Mouse (Mus musculus): ENCODE data around the gene Vps45. TPM values are rescaled to one million over a fixed set of nuclear protein-coding genes. Genes with fewer than 3 reads are reported as not detected.

The Vps45 gene
- polyA plus RNA-seq (2017; shearing (Covaris generic)), result 10 to 100 TPM; 21.2 to 23.9 (median 23.9) TPM

DNA sequence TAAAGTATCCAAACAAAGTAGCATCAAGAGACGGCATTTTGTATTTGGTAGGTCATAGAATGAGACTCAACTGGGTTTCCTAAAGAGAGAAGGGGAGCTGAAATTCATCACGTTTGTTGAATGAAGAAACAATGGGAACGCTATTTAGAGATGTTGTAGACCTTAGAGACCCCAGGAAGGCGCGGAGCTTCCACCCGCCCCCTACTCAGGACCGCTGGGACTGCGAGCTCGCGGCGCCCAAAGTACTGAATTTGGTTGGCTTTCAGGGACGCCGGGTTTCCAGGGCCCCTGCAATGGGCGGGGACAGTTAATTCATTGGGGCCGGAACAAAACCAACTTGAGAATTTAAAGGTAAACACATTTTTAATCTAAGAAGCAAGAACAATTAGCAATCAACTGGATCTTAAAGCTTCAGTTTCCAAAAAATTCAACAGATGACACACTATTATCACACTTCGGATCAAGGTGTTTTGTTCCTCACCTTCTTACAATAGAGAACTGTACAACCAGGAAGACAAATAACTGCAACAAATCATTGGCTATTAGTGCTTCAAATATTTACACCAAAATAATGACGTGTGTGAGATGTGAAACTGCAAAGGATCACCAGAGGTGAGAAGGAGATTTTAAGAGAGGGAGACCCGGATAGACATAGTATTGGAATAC lies at the start of gene Vps45:
Vps45 (minus strand) TSS at position 236 of the 666 bp plus-strand sequence.
- peak; percentile 84 for ATAC-seq

DNA sequence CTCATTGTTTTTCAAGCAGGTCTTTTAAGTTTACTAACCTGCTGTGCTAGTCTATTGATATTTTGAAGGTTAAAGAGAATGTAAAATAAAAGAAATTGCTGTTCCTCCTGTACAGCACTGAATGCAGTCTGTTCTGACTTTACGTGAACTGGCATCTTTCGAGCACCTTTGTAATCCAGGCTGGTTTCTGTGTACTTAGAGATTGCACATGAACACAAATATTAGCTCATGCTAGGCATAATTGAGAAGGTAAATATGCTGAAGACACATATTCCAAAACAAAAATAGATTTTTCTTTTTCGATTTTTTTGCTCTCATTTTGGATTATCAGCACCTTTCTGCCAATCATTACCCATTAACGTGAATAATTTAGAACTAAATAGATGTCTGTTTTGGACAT lies 47.9 kb upstream of the Vps45 start:
- ATAC-seq, result no peak

DNA sequence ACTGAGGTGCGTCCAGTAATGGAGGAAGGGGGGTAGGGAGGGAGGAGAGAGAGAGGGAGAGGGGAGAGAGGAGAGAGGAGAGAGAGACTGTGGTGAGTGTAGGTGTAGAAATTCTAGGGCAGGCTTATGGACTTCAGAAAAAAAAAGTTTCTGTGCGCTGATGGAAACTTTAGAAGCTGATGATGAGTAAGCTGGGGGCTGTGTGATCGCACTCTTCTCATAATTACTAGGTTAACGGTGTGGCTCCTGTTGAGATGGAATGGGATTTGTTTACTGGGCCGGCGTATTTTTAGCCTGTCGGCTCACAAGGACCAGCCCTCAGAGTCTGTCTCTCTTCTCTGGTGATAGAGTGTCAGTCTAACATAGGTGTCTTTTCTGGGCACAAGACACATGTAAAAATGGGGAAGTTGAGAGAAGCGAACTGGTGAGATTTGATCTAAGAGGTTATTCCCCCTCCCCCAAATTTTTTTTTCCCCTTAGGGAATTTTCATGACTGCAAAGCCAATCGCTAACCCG lies 47.0 kb upstream of the Vps45 start:
- ATAC-seq, result peak; percentile 56

DNA sequence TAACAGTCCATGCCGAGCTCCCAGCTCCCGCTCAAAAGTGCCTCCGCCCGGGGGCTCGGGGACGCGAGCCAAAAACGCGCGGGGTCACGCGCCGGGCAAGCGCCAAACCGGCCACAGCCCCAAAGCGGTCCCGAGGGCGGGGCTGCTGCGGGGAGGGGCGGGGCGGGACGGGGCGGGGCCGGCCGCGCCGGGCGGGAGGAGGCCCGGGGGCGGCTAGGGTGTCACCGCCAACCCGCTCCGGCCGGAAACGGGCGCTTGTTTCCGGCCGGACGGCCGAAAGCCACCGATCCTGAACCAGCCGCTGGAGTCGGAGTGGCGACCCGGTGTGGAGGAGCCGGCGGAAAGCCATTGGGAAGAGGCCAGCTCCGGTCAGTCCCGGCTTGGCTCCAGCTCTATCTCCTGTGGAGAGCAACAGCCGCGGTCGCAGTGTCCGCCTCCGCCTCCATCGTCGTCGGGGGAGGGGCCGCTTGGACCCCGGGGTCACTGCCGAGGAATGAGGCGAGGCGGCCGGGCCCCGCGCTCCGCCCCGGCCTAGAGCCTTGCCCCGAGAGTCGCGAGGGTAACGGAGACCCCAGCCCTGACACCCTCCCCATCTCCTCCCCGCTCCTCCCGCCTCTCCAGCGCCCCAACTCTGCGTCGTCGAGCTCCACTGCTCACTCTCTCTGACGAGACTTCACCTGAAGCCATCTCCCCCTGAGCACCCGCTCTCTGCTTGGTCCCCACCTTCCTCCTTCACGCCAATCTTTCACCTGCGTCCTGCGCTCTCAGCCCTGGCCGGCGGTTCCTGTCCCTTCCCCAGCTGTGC lies 46.2 kb upstream of the Vps45 start, which contains the start of gene Otud7b:
Otud7b (plus strand) TSS at position 267 of the 805 bp plus-strand sequence.
- peak; percentile 52 for ATAC-seq

DNA sequence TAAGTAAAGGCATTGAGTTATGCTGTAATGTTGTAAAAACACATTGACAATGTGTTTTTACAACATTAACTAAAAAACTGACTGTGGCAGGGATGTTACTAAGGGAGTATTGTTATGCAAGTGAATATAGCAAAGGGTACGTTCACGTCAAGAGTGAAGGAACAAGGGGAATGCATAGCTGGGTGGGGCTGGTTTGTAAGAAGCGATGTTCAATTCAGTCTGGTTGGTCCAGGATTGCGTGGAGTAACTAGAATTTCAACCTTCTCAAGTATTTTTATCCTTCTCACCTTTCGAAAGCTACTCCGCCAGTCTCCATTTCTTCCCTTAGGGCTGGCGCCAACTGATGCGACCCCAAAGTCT lies 45.6 kb upstream of the Vps45 start:
- peak; percentile 8 for ATAC-seq

DNA sequence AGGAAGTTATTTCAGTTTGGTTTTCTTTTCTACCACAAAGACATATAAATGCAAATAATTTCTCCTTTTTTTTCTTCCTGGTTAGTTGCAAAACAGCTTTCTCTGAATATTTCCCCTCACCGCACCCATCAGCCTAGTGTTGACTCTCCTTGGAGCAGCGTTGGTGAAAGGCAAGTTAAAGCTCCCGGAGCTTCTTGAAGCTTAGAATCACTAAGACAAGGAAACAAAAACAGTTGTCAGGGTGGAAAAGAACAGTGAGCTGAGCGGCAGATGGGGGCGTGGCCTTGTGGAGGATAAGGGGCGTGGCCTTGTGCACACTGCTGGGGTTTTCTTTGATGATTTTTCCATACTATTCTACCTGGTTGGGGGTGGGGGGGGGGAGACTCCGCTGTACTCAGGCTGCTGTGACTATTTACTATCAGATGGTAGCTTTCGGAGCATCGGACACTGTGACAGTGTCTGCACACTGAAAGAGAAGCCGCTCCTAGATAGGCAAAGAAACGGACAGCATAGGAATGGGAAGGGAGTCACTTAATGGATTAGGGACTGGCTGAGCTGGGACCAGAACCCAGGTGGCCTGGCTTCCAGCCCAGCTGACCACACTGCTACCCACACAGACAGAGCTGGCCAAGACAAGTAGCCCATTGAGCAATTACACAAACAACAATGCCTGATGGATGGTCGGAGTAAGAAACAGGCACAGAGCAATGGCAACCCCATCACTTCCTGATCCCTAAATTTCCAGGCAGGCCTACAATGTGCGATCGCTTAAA lies 44.0 kb upstream of the Vps45 start:
- ATAC-seq, result peak; percentile 51

DNA sequence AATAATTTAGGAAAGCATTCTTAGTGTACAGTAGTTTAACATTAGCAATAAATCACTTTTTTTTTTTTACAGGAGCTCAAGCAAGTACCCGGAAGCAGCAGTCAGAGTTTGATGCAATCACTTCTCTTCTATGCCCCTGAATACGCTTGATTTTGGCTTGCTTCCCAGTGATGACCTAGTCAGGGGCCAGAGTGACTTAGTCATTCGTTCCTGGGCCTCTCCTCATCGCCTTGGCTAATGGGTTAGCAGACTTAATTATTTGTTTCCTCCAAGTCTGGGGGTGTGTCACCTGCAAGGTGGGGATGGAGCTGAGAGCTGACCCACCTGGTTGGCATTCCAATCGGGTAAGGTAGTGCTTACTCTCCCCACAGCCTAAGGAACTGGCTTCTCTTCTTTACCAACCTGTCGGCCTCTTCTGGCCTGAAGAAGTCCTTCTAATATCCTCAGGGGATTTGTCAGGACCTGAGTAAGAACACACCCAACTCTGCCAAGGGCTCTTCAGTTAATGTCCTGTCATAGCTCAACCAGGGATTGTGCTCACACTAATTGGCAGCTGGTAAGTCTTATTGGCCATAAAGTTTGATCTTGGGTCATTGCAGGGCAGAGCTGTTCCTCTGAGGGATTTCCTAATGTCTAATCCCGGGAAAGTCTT lies 40.5 kb upstream of the Vps45 start:
- no peak for ATAC-seq

DNA sequence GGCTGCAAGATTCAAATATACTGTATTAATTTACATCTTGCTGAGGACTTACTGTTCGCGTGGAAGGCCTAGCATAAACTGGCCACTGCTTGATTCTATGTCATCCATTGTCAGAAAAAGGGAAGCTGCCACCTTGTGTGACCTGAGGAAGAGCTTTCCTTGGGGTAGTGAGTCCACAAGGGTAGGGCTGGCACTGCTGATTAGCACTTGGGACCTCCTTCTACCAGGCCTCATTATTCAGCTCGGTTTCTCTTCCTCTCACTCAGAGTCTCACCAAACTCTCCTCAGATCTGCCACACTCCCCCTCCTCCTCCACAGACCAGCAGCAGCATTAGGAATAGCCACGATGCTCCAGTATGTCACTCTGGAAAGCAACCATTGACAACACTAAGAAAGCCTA lies 39.9 kb upstream of the Vps45 start:
- ATAC-seq, result no peak

DNA sequence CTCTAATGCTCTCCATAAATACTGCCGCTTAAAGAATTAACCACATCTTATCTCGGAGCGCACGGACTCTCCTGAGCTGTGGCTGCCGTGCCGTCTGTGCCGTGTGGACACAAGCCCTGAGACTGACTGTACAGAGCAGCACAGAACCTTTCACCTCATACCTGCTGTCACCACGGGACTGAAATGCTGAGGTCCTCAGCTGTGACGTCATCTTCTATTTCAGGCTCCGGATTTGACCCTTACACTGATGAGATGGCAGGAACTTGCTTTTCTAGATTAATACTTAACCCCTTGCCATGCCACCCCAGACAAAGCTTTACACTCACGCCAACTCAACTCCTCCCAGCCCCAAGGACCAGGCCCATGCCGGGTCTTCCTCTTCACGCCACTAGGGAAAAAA lies 35.9 kb upstream of the Vps45 start:
- ATAC-seq, result no peak

DNA sequence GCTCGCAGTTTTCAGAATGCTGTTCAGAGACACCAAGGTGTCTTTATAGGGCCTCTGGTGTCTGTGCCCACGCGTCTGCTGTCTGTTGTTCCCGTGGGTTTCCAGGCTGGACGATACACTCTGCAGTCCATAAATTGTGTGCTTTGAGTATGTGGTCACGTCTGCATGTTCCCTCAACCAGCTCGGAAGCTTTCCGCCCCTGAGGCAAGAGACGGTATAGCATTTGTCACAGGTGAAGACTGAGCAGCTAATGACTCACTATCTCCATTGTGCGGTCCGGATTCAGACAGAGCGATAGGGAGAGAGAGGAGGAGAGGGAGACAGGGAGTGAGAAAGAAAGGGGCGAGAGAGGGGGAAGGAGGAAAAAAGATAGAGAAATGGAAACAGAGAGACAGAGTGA lies 35.2 kb upstream of the Vps45 start:
- no peak for ATAC-seq

DNA sequence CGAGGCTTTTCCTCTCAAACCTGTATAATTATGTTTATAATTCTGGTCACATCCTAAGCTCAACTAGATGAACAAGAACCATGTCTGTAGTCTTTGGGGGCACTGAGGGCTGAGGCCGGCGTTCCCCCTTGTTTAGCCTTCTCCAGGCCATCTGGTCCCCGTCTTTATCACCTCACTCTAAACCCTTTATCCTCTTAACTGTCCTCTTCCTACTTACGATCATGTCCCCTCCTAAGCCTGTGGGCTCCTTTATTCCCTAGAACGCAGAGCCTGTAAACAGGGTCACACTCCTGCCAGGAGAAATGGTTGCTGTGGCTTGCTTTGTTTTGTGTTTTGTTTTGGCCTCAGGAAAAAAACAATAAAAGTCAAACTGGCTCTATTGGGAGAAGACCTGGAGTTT lies 33.7 kb upstream of the Vps45 start:
- no peak for ATAC-seq

DNA sequence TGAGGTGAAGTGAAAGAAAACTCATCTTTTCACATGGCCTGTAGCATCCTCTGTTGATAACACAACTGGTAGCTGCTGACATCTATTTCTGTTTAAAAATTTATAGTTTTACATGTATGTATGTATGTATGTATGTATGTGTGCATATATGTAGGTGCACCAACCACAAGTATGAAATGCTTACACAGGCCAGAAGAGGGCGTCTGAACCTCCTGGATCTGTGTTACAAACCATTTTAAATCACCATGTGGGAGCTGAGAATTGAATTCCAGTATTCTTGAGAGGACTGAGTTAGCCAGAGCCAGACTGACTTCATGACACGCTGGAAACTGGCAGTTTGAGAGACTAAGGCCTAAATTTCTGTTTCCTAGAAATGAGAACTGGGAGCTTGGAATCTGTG lies 32.9 kb upstream of the Vps45 start:
- no peak for ATAC-seq

DNA sequence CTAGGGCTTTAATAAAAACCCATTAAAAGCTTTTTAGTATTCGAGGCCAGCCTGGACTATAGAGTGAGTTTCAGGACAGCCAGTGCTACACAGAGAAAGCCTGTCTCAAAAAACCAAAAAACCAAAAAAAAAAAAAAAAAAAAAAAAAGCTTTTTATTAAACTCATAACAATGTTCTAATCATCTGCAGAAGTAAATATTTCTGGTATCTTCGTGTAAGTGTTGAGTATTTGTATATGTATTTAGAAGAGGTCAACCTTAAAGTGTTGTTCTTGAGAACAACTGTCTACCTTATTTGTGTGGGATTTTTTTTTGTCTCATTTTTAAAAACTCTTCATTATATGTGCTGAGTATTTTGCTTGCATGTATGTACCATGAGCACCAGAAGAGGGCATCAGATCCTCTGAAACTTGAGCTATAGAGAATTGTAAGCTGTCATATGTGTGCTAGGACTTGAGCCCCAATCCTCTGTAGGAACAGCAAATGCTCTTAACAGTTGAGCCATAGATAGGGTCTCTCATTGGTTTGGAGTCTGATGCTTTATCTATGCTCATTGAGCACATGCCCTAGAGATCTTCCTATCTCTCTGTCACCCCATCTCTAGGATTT lies 31.7 kb upstream of the Vps45 start:
- ATAC-seq, result no peak

DNA sequence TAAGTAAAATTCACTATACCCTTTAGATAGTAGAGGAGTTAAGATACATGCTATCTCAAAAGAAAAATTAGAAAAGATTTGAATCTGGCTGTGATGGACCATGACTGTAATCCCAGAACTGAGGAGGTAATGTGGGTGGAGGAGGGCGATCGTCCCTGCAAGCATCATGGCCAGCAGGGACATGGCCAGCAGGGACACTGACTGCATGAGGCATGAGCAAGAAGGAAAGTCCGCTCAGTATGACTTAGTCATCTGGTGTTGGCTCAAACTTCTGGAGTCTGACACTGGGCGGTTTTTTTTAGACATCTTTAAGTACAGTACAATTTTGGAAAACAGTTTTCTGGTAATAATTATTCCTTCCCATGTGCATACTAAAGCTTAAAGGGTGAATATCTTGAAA lies 29.5 kb upstream of the Vps45 start:
- no peak for ATAC-seq

DNA sequence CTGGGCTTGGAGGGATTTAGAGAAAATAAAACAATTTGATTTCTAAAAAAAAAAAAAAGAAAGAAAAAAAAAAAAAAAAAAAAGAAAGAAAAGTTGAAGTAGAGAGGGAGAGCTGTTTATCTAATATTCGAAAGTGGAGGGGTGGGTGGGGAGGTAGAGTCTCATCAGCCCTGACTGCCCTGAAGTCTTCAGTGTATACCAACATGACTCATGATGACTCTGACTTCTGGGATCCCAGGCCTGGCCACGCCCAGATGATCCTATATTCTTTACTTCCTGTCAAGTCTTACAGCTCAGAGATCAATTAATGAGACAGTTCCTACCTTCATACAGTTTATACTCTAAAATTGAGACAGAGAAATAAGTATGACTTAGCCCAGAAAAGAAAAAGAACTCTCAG lies 29.0 kb upstream of the Vps45 start:
- ATAC-seq, result no peak

DNA sequence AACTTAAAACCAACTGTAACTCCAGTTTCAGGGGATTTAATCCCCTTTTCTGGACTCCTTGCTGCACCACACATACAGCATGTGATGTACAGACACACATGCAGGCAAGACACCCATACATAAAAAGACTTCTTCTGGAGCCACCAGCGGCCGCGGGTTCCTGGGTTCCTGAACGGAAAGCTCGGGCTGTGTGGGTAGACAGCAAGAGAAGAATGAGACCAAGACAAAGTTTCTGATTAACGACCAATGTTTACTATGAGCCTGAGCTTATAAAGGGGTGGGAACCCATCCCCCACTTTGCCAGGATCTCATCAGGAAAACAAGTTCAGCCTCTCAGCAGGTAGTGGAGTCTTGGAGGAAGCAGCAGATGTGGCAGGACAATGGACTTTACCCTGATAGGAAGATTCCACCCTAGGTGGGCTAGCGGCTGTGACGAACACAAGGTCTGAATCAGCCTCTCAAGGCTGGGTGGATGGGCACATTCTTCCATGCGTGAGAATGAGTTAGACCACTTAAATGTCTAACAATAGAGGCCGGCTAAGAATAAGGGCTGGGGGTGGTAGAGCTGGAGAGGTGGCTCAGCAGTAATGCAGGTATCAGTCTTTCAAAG lies 26.0 kb upstream of the Vps45 start:
- ATAC-seq, result no peak

DNA sequence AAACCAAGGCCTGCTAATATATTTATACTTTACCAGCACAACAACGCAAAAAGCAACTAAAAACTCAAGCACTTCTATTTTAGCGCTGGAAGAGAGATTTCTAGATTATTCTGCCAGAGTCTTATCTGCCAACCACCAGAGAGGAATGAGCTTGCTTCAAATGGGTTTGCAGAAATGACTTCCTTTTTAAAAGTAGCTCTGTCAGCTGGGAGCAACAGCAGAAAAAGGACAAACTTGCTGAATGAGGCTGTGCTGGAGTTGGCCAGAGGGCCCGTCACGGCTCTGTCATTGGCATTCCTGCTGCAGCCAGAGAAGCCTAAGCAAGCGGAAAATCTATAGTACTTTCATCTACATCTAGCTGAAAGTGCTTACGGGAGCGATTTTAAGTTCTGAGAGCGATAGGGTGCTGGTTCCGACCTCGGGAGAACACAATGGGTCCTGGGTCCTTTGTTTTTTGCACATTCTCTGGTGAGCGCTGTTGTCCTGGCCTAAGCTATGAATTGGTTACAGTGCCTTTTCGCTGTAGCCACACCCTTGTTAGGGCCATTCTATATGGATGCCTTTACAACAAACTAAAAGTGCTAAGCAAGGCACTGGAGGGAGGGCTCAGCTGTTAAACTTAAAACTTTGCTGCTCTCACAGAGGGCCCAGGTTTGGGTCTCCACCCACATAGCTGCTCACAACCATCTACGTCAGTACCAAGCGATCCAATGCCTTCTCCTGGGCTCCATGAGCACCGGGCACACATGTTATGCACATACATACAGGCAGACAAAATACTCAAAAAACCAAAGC lies 24.6 kb upstream of the Vps45 start:
- ATAC-seq, result no peak

DNA sequence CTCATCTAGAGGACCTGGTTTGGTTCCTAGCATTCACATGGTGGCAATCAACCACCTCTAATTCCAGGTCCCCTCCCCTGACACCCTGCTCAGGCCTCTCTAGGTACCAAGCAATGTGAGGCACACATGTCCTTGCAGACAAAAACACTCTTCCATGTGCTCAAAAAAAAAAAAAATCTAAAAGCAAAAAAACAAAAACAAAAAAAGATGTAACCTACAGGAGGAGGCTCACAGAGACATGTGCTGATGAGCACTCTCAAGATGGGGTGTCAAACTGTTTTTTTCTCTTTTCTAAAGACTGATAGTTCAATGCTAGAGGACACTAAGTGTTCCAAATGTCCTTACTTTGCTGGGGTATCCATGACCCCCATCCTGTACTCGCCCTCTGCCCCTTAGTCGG lies 23.8 kb upstream of the Vps45 start:
- ATAC-seq, result no peak

DNA sequence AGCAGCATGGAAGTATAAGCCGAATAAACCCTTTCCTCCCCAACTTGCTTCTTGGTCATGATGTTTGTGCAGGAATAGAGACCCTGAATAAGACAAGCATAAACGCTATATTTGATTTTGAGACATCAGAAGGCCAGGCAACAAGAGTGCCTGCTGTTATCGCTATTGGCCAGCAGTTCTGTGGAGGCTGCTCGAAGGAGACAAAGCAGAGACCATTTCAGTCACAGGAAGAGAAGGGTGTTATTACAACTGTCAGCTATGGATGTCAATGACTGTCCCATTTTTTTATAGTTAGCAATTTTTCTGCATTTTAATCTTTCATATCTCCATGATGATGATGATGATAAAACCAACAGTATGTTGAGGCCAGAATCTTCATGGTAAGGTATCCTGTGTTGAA lies 23.4 kb upstream of the Vps45 start:
- no peak for ATAC-seq

DNA sequence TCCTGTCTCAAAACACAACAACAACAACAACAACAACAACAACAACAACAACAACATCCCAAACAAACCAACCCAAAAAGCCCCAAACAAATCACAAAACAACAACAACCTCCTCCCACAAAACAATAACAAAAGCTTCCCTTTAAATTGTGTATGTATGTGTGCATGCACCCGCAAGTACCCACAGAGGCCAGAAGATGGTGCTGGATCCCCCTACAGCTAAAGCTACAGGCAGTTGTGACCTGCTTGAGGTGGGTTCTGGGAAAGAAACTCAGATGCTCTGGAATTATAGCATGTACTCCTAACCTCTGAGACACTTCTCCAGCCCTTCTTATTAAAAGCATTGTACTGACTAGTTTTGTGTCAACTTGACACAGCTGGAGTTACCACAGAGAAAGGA lies 22.7 kb upstream of the Vps45 start:
- no peak for ATAC-seq

DNA sequence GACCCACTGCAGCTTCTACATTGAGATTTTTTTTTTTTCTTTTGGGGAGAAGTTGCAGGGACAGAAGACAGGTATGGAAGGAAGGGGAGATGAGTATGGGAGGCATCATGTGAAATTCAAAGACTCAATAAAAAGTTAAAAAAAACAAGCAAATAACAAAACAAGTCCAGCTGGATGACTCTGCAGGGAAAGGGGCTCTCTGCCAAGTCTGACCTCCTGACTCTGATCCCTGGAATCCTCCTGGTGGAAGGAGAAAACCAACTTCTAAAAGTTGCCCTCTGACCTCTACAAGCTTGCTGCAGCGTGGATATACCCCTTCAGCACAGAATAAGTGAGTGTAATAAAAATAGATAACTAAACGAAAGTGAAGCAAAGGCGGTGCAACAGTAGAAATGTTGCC lies 20.4 kb upstream of the Vps45 start:
- ATAC-seq, result no peak

All from inflammation-experienced regulatory T-cells, adult 6 months (primary cell).